Mouse (Mus musculus): ENCODE measurements around the gene B020011L13Rik.
"Not testable (repeated sequence)": the region's sequence is repeated elsewhere in the genome, so short reads cannot be mapped to it uniquely, and the experiment has no call there.

DNA sequence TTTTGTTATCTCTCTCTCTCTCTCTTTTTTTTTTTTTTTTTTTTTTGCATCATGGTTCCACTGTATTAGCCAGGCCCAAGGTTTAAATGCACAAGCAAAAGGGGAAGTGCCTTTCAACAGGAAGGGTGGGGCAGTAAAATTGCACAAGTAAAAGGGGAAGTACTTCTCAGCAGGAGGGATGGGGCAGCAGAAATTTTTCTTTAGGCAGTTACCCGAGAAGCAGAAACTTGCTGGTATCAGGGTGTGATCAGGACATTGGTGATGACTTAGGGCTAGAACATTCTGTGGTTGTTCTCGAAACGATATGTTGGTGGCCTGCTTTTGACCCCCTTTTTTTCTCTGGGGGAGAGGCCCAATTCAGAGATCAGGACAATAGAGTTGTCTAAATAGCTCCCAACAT is 70.8 kb downstream of the B020011L13Rik start:
- not testable (repeated sequence) for TF ChIP-seq CTCF, EP300 (IDR thresholded peaks at IDR 0.05)
